Mouse (Mus musculus): ENCODE results near the gene Sh2d3c.
A peak's percentile ranks its signal among the peaks of the same experiment; 100 is the strongest.

Sh2d3c gene

GRCm38 (mm10) chr2:32720681-32721229, at the start of gene Sh2d3c:
Gene Sh2d3c (plus strand): TSS chr2:32721055.
- TF ChIP-seq GATA4 (IDR thresholded peaks at IDR 0.05; ENCODE audit: insufficient replicate concordance, low read length), result no peak

GRCm38 (mm10) chr2:32671147-32671546, 49.7 kb upstream of the Sh2d3c start:
- peak; percentile 20; the same call in 1 of the 2 replicates for TF ChIP-seq GATA4 (IDR thresholded peaks at IDR 0.05; ENCODE audit: insufficient replicate concordance, low read length)

- no peak for TF ChIP-seq GATA4 (IDR thresholded peaks at IDR 0.05; ENCODE audit: insufficient replicate concordance, low read length)
Observed at GRCm38 (mm10) chr2:32671907-32672595, 48.8 kb upstream of the Sh2d3c start.

GRCm38 (mm10) chr2:32673176-32673917, 47.5 kb upstream of the Sh2d3c start:
- TF ChIP-seq GATA4 (IDR thresholded peaks at IDR 0.05; ENCODE audit: insufficient replicate concordance, low read length), result no peak

- no peak for TF ChIP-seq GATA4 (IDR thresholded peaks at IDR 0.05; ENCODE audit: insufficient replicate concordance, low read length)
Observed at GRCm38 (mm10) chr2:32676821-32677220, 44.0 kb upstream of the Sh2d3c start.

GRCm38 (mm10) chr2:32677683-32678082, 43.2 kb upstream of the Sh2d3c start:
- no peak for TF ChIP-seq GATA4 (IDR thresholded peaks at IDR 0.05; ENCODE audit: insufficient replicate concordance, low read length)

- no peak for TF ChIP-seq GATA4 (IDR thresholded peaks at IDR 0.05; ENCODE audit: insufficient replicate concordance, low read length)
Observed at GRCm38 (mm10) chr2:32680051-32680451, 40.8 kb upstream of the Sh2d3c start.

- TF ChIP-seq GATA4 (IDR thresholded peaks at IDR 0.05; ENCODE audit: insufficient replicate concordance, low read length), result no peak
Observed at GRCm38 (mm10) chr2:32680961-32681650, 39.7 kb upstream of the Sh2d3c start.

GRCm38 (mm10) chr2:32681754-32682153, 39.1 kb upstream of the Sh2d3c start:
- TF ChIP-seq GATA4 (IDR thresholded peaks at IDR 0.05; ENCODE audit: insufficient replicate concordance, low read length), result no peak

GRCm38 (mm10) chr2:32682721-32683417, 38.0 kb upstream of the Sh2d3c start:
- no peak for TF ChIP-seq GATA4 (IDR thresholded peaks at IDR 0.05; ENCODE audit: insufficient replicate concordance, low read length)

- TF ChIP-seq GATA4 (IDR thresholded peaks at IDR 0.05; ENCODE audit: insufficient replicate concordance, low read length), result no peak
Observed at GRCm38 (mm10) chr2:32683701-32684100, 37.2 kb upstream of the Sh2d3c start.

GRCm38 (mm10) chr2:32684681-32685428, 36.0 kb upstream of the Sh2d3c start:
- no peak for TF ChIP-seq GATA4 (IDR thresholded peaks at IDR 0.05; ENCODE audit: insufficient replicate concordance, low read length)

- TF ChIP-seq GATA4 (IDR thresholded peaks at IDR 0.05; ENCODE audit: insufficient replicate concordance, low read length), result no peak
Observed at GRCm38 (mm10) chr2:32685807-32686206, 35.0 kb upstream of the Sh2d3c start.

- no peak for TF ChIP-seq GATA4 (IDR thresholded peaks at IDR 0.05; ENCODE audit: insufficient replicate concordance, low read length)
Observed at GRCm38 (mm10) chr2:32686640-32687039, 34.2 kb upstream of the Sh2d3c start.
